Mouse (Mus musculus) heart, postnatal 14 days (tissue): ENCODE measurements around the gene Nol9. TPM values are rescaled to one million over a fixed set of nuclear protein-coding genes. Genes with fewer than 3 reads are reported as not detected.
"Not testable (repeated sequence)": the region's sequence is repeated elsewhere in the genome, so short reads cannot be mapped to it uniquely, and the experiment has no call there.

ENCODE experiments used
- DNase-seq, 2 experiments: peaks; one replicate each; pipeline ENCODE4 v3.0.0; 2021 to 2022
- intact Hi-C: fragments of 180-260 bp; cut with DNase I; formaldehyde crosslinking; loops from one replicate; pipeline ENCODE4 v1.15.1; 2025
- total RNA-seq, 2 experiments: library from RNA; stranded (reverse); gene quantifications; 2 replicates each; pipeline ENCODE4 v1.2.3; 2021

The Nol9 gene
- total RNA-seq, 2 experiments from 2014 or later = 10.5 to 10.9 TPM

- peak in 1 of 2 experiments; percentile 74 for DNase-seq
- intact Hi-C loops = no loop called here
Observed at GRCm38 (mm10) chr4:152009076-152010051, 29.8 kb upstream of the Nol9 start.

- intact Hi-C loops = no loop called here
- peak in 1 of 2 experiments; percentile 54 for DNase-seq
Observed at GRCm38 (mm10) chr4:152010091-152010706, 28.9 kb upstream of the Nol9 start.

GRCm38 (mm10) chr4:152010707-152011134 lies 28.4 kb upstream of the Nol9 start:
- peak in 1 of 2 experiments; percentile 41 for DNase-seq

GRCm38 (mm10) chr4:152011171-152011760 lies 27.9 kb upstream of the Nol9 start:
- intact Hi-C loops = no loop called here
- DNase-seq = no peak

More at GRCm38 (mm10) chr4:152010707-152011134, 28.4 kb upstream of the Nol9 start:
- intact Hi-C loops = no loop called here

GRCm38 (mm10) chr4:152012109-152012508 lies 27.0 kb upstream of the Nol9 start:
- no peak for DNase-seq
- intact Hi-C loops = no loop called here

- DNase-seq = peak; percentile 44 to 55
- intact Hi-C loops = no loop called here
Observed at GRCm38 (mm10) chr4:152013036-152013813, 25.9 kb upstream of the Nol9 start.

GRCm38 (mm10) chr4:152019073-152019472 lies 20.0 kb upstream of the Nol9 start:
- no peak for DNase-seq
- intact Hi-C loops = no loop called here

- DNase-seq = no peak
- intact Hi-C loops = no loop called here
Observed at GRCm38 (mm10) chr4:152020024-152020423, 19.1 kb upstream of the Nol9 start.

- intact Hi-C loops = no loop called here
- no peak for DNase-seq
Observed at GRCm38 (mm10) chr4:152021568-152022097, 17.5 kb upstream of the Nol9 start.

- no peak for DNase-seq
- intact Hi-C loops = no loop called here
Observed at GRCm38 (mm10) chr4:152022506-152022905, 16.6 kb upstream of the Nol9 start.

- DNase-seq = no peak
- intact Hi-C loops = loop anchor here (2.0 kb wide), 1 partner anchor 44 kb away; no protein-coding TSS in a partner anchor
Observed at GRCm38 (mm10) chr4:152024525-152024924, 14.6 kb upstream of the Nol9 start.

GRCm38 (mm10) chr4:152026751-152027508 lies 12.2 kb upstream of the Nol9 start:
- intact Hi-C loops = no loop called here
- no peak for DNase-seq

- DNase-seq = peak; percentile 95 to 98
- intact Hi-C loops = no loop called here
Observed at GRCm38 (mm10) chr4:152027524-152027923, 11.6 kb upstream of the Nol9 start, which contains the start of gene Zbtb48. Zbtb48 (minus strand) TSS chr4:152027671.

- DNase-seq = no peak
- intact Hi-C loops = no loop called here
Observed at GRCm38 (mm10) chr4:152028456-152028855, 10.7 kb upstream of the Nol9 start.

- no peak for DNase-seq
- intact Hi-C loops = no loop called here
Observed at GRCm38 (mm10) chr4:152029087-152029486, 10.0 kb upstream of the Nol9 start.

- intact Hi-C loops = no loop called here
- no peak for DNase-seq
Observed at GRCm38 (mm10) chr4:152029997-152030396, 9.1 kb upstream of the Nol9 start.

GRCm38 (mm10) chr4:152032922-152033321 lies 6.2 kb upstream of the Nol9 start:
- intact Hi-C loops = no loop called here
- DNase-seq = no peak

GRCm38 (mm10) chr4:152036464-152036863 lies 2.7 kb upstream of the Nol9 start:
- intact Hi-C loops = not testable (repeated sequence)

More at GRCm38 (mm10) chr4:152036464-152036863, 2.7 kb upstream of the Nol9 start:
- DNase-seq = not testable (repeated sequence)
